Mouse (Mus musculus): ENCODE data around the gene Cd151. TPM values are rescaled to one million over a fixed set of nuclear protein-coding genes. Genes with fewer than 3 reads are reported as not detected.

Cd151 gene
- total RNA-seq, 1 experiment from 2014 or later, result 310 TPM

- DNase-seq, result no peak
Observed at GRCm38 (mm10) chr7:141474160-141474559, 7.0 kb downstream of the Cd151 start.

GRCm38 (mm10) chr7:141475011-141475804 is 8.0 kb downstream of the Cd151 start, which contains the start of the genes Polr2l and Tspan4:
TSS of gene Polr2l (minus strand) at chr7:141475132.
TSS of gene Tspan4 (plus strand) at chr7:141475240.
- DNase-seq, result peak; percentile 85

DNA sequence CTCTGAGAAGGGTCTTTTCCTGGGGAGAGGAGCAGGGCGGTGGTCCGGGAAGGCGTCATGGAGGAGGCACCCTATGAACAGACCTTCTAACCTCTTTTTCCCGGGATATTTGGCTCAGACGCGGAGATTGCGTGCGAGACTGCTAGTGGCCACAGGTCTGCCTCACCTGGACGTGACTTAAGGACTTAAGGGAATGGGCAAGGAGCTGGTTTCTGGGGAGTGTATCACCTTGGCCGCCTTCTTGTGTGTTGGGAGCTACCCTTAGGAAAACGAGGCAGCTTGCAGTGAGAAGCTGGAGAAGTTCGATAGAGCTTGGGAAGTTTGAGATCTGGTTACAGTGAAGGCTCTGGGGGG is 8.6 kb downstream of the Cd151 start:
- no peak for DNase-seq

DNA sequence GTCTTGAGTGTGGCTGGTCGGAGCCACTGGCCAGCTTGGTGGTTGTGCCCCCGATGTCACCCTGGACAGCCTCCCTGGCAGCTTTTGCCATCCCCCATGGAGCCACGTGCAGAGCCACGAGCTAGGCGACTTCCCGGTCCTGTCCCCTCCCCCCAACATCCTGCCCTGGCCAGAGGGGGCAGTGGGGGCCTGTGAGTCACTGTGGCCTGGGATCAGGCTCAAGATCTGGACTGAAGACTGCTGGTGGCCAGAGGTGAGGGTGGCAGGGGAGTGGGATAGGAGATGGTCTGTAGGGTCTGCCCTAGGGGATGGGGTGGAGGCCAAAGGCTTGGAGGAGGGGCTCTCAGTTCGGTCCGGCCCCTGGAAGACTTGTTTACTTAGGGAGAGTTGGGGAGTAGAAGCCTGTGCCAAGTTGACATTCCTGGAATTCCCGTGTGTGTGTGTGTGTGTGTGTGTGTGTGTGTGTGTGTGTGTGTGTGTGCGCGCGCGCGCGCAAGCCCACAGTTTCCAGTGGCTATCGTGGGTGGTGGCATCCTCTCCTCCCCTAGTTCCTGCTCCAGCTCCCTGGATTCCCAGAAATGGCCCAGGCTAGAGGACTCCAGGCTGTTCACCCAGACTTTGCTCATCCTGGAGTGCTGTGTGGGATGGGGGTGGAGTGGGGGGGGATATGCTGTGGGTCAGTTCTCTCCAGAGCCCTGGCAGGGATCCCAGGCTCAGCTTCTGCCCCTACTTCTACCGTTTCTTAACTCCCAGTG is 9.2 kb downstream of the Cd151 start:
- peak; percentile 89 for DNase-seq

DNA sequence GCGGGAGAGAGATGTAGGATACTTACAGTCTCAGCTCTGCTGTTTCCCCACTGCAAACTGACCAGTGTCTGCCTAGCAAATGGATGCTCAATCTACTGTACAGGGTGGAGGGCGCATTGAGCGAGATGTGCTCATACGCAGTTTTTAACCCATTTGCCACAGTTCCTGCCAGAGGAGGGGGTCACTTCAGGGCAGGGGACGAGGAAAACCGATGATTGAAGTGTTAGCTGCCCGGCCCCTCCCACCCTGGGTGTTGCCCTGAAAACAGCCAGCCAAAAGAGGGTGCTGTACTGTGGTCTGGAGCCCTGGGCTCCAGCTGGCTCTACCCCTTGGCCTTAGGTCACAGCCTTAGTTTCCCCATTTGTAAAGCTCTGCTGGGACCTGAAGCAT is 9.8 kb downstream of the Cd151 start:
- no peak for DNase-seq

GRCm38 (mm10) chr7:141477578-141478269 is 10.5 kb downstream of the Cd151 start:
- no peak for DNase-seq

- no peak for DNase-seq
Observed at GRCm38 (mm10) chr7:141478270-141478748, 11.1 kb downstream of the Cd151 start.

DNA sequence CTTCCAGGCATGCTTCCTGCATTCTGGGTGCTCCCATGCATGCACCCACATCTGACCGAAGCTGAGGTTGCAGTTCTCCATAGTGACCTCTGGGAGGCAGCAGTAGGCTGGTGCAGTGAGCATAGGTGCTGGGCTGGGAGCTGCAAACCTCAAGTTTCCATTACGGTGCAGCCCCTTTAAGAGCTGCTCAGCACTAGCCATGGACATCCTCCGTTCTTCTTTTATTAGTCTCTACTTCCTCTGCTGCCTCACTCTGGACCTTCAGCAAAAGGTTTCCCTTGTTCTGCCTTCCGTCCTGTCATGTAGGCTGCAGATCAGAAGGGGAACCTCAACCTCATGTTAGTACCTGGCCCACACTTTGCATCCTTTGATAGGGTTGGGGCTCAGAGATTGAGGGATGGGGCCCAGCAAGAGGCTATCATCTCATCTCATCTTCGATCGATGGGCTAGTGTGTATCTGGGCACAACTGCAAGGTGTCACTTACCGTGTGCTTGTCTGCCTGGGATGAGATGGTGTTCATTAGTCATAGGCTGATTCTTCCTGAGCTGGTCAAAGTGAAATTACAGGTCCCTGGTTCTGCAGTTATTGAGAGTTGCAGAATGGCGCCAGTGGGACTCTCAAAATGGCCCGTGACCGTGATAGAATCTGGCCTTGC is 13.8 kb downstream of the Cd151 start:
- DNase-seq, result peak; percentile 52

DNA sequence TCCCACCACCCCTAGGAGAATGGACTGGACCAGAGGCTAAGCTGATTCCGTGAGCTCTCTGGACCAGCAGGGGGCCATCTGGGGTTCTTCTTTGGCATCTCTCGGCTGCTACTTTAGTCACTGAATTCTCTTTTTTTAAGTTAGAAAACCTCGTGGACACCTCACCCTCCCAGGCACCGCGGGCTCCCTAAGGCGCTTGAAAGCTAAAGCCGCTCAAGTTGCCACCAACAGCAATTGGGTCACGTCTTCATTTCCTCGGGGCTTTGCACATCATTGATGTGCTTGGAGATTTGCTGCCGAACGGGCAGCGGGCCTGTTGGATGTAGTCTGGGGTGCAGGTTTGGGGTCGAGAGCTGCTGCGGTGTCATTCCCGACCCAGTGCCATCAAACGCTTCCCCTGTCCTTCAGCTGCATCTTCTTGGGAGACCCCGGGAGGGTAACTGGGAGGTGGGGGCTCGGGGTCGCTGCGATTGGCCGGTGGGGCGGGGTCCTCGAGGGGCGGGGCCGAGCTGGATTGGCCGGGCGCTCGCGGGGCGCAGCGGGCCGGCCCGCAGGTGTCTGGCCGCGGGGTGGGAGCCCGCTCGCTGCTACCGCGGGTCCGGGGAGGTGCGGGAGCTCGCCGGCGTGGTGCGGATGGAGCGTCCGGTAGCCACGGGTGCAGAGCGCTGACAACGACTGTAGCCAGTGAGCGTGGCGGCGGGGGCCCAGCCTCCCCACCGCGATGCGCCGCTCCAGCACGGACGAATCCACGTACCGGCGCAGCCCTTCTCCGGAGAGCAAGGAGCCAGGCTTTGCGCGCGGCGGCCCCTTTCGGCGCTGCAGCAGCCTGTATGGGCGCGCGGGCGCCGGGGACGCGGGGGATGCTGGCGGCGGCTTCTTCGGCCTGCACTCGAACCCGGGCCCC is 14.6 kb downstream of the Cd151 start:
- peak; percentile 51 for DNase-seq

- DNase-seq, result no peak
Observed at GRCm38 (mm10) chr7:141482531-141483024, 15.4 kb downstream of the Cd151 start.

DNA sequence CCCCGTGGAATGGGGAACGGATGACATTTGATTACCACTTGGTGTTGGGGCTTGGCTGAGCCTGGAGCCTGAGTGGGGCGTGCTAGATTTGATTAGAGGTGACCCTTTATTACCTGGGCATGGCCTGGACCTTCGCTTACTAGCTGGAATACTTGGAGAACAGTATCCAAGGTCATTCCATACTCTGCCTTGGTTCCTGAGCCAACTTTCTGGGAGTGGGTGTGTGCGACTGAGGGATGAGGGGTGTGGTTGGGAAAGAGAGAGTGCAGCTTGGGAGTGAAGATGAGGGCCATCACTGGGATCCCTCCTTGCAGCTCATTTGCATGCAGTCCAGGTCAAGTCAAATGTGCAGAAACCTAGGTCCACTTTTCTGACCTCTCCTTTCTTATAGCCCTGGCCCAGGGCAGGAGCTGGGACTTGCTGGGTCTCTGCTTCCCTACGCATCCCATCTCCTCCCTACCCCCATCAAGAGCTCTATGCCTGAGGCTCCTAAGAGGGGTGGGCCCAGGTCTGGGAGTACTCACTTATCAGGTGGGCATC is 16.0 kb downstream of the Cd151 start:
- no peak for DNase-seq

GRCm38 (mm10) chr7:141484186-141485120 is 17.3 kb downstream of the Cd151 start:
- no peak for DNase-seq

DNA sequence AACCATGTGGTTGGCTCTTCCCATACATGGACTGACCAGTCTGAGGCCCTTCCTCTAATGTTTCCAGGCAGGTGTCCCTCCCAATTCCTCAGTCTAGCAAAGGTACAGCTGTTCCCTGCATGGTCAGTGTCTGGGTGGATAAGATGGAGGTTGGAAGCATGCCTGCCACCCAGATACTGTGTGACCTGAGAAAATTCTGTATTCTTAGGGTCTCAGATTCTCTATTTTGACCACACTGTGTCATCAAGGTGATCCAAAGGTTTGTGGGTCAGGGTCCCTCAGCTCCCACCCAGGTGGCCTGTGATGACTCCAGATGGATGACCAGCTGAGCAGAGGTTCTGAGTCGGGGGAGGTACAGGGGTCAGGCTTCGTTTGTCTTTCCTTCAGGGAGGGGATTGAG is 18.0 kb downstream of the Cd151 start:
- no peak for DNase-seq

DNA sequence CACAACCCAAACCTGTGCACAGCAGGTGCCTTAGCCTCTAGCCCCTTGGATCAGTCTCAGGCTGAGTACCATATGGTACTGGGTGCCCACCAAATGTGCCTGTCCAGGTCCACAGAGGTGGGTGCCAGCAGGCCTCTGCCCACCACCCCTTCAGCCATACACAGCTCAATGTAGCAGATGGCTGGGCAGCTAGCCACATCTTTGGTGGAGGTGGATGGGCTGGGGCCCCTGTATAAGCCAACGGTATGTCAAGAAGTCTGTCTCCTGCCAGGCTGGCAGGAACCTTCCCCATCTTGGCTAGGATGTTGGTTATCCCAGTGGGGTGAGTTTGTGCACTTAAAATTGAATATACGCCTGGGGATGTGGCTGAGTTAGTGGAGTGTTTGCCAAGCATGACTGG is 18.4 kb downstream of the Cd151 start:
- DNase-seq, result no peak

- DNase-seq, result no peak
Observed at GRCm38 (mm10) chr7:141486239-141486638, 19.0 kb downstream of the Cd151 start.

DNA sequence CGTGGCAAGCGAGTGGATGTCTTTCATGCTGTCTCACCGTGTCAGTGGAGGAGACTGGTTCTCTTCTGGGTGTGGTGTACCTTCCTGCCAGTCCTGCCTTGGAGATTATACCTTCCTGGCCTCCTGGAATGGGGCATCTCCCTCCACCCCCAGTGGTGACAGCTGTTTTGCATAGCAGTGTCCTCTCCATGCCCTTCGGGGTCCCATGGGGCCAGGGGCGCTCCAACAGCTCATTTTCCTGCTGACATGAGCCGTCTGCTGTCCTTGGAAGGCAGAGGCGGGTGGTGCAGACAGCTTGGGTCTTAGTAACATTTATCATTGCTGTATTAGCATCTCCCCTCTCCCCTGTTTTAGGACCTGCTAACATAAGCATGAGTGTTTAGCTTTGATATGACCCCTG is 19.9 kb downstream of the Cd151 start:
- DNase-seq, result no peak

DNA sequence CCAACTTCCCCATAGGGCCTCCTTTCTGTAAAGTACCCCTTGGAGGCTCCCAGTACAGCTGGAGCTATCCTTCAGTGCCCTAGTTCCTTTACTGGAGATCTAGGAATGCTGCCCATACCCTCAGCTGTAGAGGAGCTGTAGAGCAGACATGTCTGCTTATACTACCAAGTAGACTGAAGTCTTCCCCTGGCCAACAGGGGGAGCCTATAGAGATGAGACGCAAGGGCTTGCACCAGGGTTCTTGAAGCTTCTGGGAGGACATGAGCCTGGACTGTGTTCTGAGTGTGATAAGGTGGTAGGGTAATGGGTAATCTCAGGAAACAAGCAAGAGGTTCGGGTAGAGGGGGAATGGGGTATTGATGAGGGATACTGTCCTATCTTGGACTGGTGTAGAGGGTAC is 24.0 kb downstream of the Cd151 start:
- no peak for DNase-seq

GRCm38 (mm10) chr7:141492738-141493137 is 25.5 kb downstream of the Cd151 start:
- no peak for DNase-seq

- no peak for DNase-seq
Observed at GRCm38 (mm10) chr7:141493729-141494128, 26.5 kb downstream of the Cd151 start.

GRCm38 (mm10) chr7:141495379-141495778 is 28.2 kb downstream of the Cd151 start:
- DNase-seq, result no peak
